Mouse (Mus musculus) lung, postnatal 0 days (tissue): ENCODE results near the gene Rnaseh2b. TPM values are rescaled to one million over a fixed set of nuclear protein-coding genes. Genes with fewer than 3 reads are reported as not detected.
A peak's percentile ranks its signal among the peaks of the same experiment; 100 is the strongest.

Experiments
- ATAC-seq: fragments of 200-750 bp; cut with Nextera tagmentation; 2 replicates; pipeline ENCODE4 v1.8.0; 2017; ENCODE audit warnings: moderate library complexity
- DNase-seq: peaks from one replicate; pipeline ENCODE4 v3.0.0-alpha.2; 2016; ENCODE audit warnings: low spot score
- H3K27ac ChIP-seq: fragments of 300-500 bp; sonication (generic); 2 replicates; pipeline ENCODE4 v1.5.1; 2014; ENCODE audit warnings: antibody characterized with exemption, mild to moderate bottlenecking, low read length, mixed read lengths
- H3K27me3 ChIP-seq: fragments of 300-500 bp; sonication (generic); replicated peaks from 2 replicates; pipeline ENCODE4 v1.6.1; 2014; ENCODE audit warnings: low read length, mixed read lengths; ENCODE audit not compliant: insufficient read depth
- H3K36me3 ChIP-seq: fragments of 300-500 bp; sonication (generic); 2 replicates; pipeline ENCODE4 v1.6.1; 2014; ENCODE audit warnings: low read length, mixed read lengths; ENCODE audit not compliant: insufficient read depth
- H3K4me1 ChIP-seq: fragments of 300-500 bp; sonication (generic); 2 replicates; pipeline ENCODE4 v1.6.1; 2014; ENCODE audit warnings: antibody characterized with exemption, low read depth, low read length, mixed read lengths; ENCODE audit not compliant: insufficient read depth
- H3K4me2 ChIP-seq: fragments of 300-500 bp; sonication (generic); replicated peaks from 2 replicates; pipeline ENCODE4 v1.6.1; 2014; ENCODE audit warnings: low read depth, mild to moderate bottlenecking, low read length, moderate library complexity, mixed read lengths
- H3K4me3 ChIP-seq: fragments of 300-500 bp; sonication (generic); 2 replicates; pipeline ENCODE4 v1.5.1; 2014; ENCODE audit warnings: low read depth, low read length
- H3K9ac ChIP-seq: fragments of 300-500 bp; sonication (generic); replicated peaks from 2 replicates; pipeline ENCODE4 v1.6.1; 2014; ENCODE audit warnings: low read depth, mild to moderate bottlenecking
- H3K9me3 ChIP-seq: fragments of 300-500 bp; sonication (generic); 2 replicates; pipeline ENCODE4 v1.6.1; 2016; ENCODE audit warnings: low read length, mixed read lengths
- CTCF ChIP-seq: IDR thresholded peaks from 2 replicates; pipeline ENCODE4 v1.5.1; 2016; ENCODE audit warnings: antibody characterized with exemption, mild to moderate bottlenecking
- EP300 ChIP-seq: IDR thresholded peaks from 2 replicates; pipeline ENCODE4 v1.6.1; 2016; ENCODE audit warnings: antibody characterized with exemption, mild to moderate bottlenecking, control low read depth
- WGBS: fragments of 180-500 bp; shearing (Covaris S2); extraction: QIAGEN DNeasy Blood & Tissue Kit; methylation state at CpG from one replicate; pipeline ENCODE4 v1.1.7; 2014; 5-methylcytosine and 5-hydroxymethylcytosine counted together
- polyA plus RNA-seq: library from polyadenylated mRNA; unstranded; fragments of >200 nt; fragmentation: Nextera tagmentation; extraction: Ambion mirVana; gene quantifications from 2 replicates; pipeline ENCODE4 v1.2.1, GENCODE M21; 2015

Gene Rnaseh2b
- polyA plus RNA-seq, 1 experiment from 2014 or later: 27.8 TPM

GRCm38 (mm10) chr14:62270698-62271396 is 21.5 kb upstream of the Rnaseh2b start:
- Histone ChIP-seq H3K9ac (no peak overlapping the region), H3K4me2 (no peak overlapping the region), H3K4me1 (no peaks in the 10 kb centered on the region), H3K27me3 (no peaks in the 10 kb centered on the region), H3K4me3 (no peak overlapping the region), H3K9me3 (no peaks in the 10 kb centered on the region), H3K36me3 (no peaks in the 10 kb centered on the region), H3K27ac (no peak overlapping the region)
- DNase-seq (no peak), ATAC-seq (no peak)
- TF ChIP-seq EP300 (no peak), CTCF (no peak)
- WGBS: 77% methylated on average over 12 of the region's 12 CpGs

GRCm38 (mm10) chr14:62273604-62274003 is 18.8 kb upstream of the Rnaseh2b start:
- H3K27ac ChIP-seq: no peak overlapping the region
- no peak overlapping the region for H3K4me3 ChIP-seq
- H3K9me3 ChIP-seq: no peaks in the 10 kb centered on the region
- no peaks in the 10 kb centered on the region for H3K36me3 ChIP-seq
- H3K4me1 ChIP-seq: no peaks in the 10 kb centered on the region
- no peak overlapping the region for H3K9ac ChIP-seq
- WGBS: 90% methylated on average over 3 of the region's 3 CpGs
- ATAC-seq (no peak), DNase-seq (no peak)
- no peak for TF ChIP-seq CTCF
- no peak for TF ChIP-seq EP300
- H3K4me2 ChIP-seq: no peak overlapping the region
- H3K27me3 ChIP-seq: no peaks in the 10 kb centered on the region

GRCm38 (mm10) chr14:62282974-62283373 is 9.4 kb upstream of the Rnaseh2b start:
- H3K9me3 ChIP-seq: no peaks in the 10 kb centered on the region
- ATAC-seq (no peak), DNase-seq (no peak)
- H3K27me3 ChIP-seq: no peaks in the 10 kb centered on the region
- no peaks in the 10 kb centered on the region for H3K36me3 ChIP-seq
- no peak overlapping the region for H3K27ac ChIP-seq
- H3K4me2 ChIP-seq: no peak overlapping the region
- no peak overlapping the region for H3K4me3 ChIP-seq
- 65% methylated on average over 2 of the region's 2 CpGs for WGBS
- TF ChIP-seq CTCF: no peak
- TF ChIP-seq EP300: no peak
- no peaks in the 10 kb centered on the region for H3K4me1 ChIP-seq
- H3K9ac ChIP-seq: no peak overlapping the region

- Histone ChIP-seq H3K36me3 (no peaks in the 10 kb centered on the region), H3K4me2 (no peak overlapping the region), H3K4me3 (no peak overlapping the region), H3K27me3 (no peaks in the 10 kb centered on the region), H3K27ac (no peak overlapping the region), H3K9ac (no peak overlapping the region), H3K9me3 (no peaks in the 10 kb centered on the region), H3K4me1 (peaks cover 6% of the 10 kb centered on the region; the same call in 1 of the 2 replicates)
- 59% methylated on average over 3 of the region's 3 CpGs for WGBS
- no peak for DNase-seq
- ATAC-seq: no peak
- TF ChIP-seq EP300: no peak
- TF ChIP-seq CTCF: no peak
Measured at GRCm38 (mm10) chr14:62288731-62289130, 3.7 kb upstream of the Rnaseh2b start.

GRCm38 (mm10) chr14:62291406-62291987 is 892 bp upstream of the Rnaseh2b start:
- no peaks in the 10 kb centered on the region for H3K9me3 ChIP-seq
- DNase-seq: no peak
- ATAC-seq: no peak
- no peak overlapping the region for H3K9ac ChIP-seq
- H3K4me2 ChIP-seq: no peak overlapping the region
- H3K4me1 ChIP-seq: peaks cover 6% of the 10 kb centered on the region; the same call in 1 of the 2 replicates
- H3K27me3 ChIP-seq: no peaks in the 10 kb centered on the region
- TF ChIP-seq CTCF (no peak), EP300 (no peak)
- WGBS: 96% methylated on average over 1 of the region's 1 CpGs
- no peak overlapping the region for H3K4me3 ChIP-seq
- no peaks in the 10 kb centered on the region for H3K36me3 ChIP-seq
- H3K27ac ChIP-seq: no peak overlapping the region

GRCm38 (mm10) chr14:62292166-62292487 is 262 bp upstream of the Rnaseh2b start:
- Histone ChIP-seq H3K9me3 (no peaks in the 10 kb centered on the region), H3K27ac (no peak overlapping the region), H3K9ac (no peak overlapping the region), H3K4me1 (peaks cover 6% of the 10 kb centered on the region; the same call in 1 of the 2 replicates), H3K4me3 (0 out of 2 replicates have a peak overlapping the region, but pooled peaks have one; percentile 33), H3K27me3 (no peaks in the 10 kb centered on the region), H3K4me2 (peak overlapping the region; percentile 85; the same call in 1 of the 2 replicates), H3K36me3 (no peaks in the 10 kb centered on the region)
- DNase-seq (no peak), ATAC-seq (no peak)
- 50% methylated on average over 4 of the region's 7 CpGs for WGBS
- TF ChIP-seq CTCF (no peak), EP300 (no peak)
